Mouse (Mus musculus) fibroblast of lung, adult 2 months (primary cell): ENCODE results near the gene Rad51c.
"Not testable (repeated sequence)": the region's sequence is repeated elsewhere in the genome, so short reads cannot be mapped to it uniquely, and the experiment has no call there.

Source experiments
- DNase-seq: peaks from one replicate; pipeline ENCODE4 v3.0.0-alpha.2; 2011; ENCODE audit warnings: low read depth

Rad51c gene

GRCm38 (mm10) chr11:87432447-87432846, 27.7 kb upstream of the Rad51c start:
- no peak for DNase-seq

GRCm38 (mm10) chr11:87431813-87432212, 27.1 kb upstream of the Rad51c start:
- DNase-seq: not testable (repeated sequence)

- DNase-seq: no peak
These were observed 25.6 kb upstream of the Rad51c start for GRCm38 (mm10) chr11:87430374-87430773.

GRCm38 (mm10) chr11:87429363-87429762, 24.6 kb upstream of the Rad51c start:
- DNase-seq: no peak

GRCm38 (mm10) chr11:87428051-87428673, 23.4 kb upstream of the Rad51c start:
- no peak for DNase-seq

- no peak for DNase-seq
These were observed 22.7 kb upstream of the Rad51c start for GRCm38 (mm10) chr11:87427273-87428050.

GRCm38 (mm10) chr11:87426450-87427250, 21.9 kb upstream of the Rad51c start:
- DNase-seq: not testable (repeated sequence)

- DNase-seq: no peak
These were observed 21.3 kb upstream of the Rad51c start for GRCm38 (mm10) chr11:87426121-87426449.

- no peak for DNase-seq
These were observed 19.0 kb upstream of the Rad51c start for GRCm38 (mm10) chr11:87423551-87424325.

- DNase-seq: peak; percentile 91
These were observed 18.0 kb upstream of the Rad51c start for GRCm38 (mm10) chr11:87422511-87423340.

GRCm38 (mm10) chr11:87421760-87422201, 17.0 kb upstream of the Rad51c start:
- no peak for DNase-seq

GRCm38 (mm10) chr11:87420861-87421260, 16.1 kb upstream of the Rad51c start:
- no peak for DNase-seq

GRCm38 (mm10) chr11:87416120-87416519, 11.4 kb upstream of the Rad51c start:
- no peak for DNase-seq

- DNase-seq: not testable (repeated sequence)
These were observed 8.7 kb upstream of the Rad51c start for GRCm38 (mm10) chr11:87413412-87413811.

- peak; percentile 91 for DNase-seq
These were observed 472 bp downstream of the Rad51c start for GRCm38 (mm10) chr11:87404111-87404853.

GRCm38 (mm10) chr11:87398402-87398801, 6.4 kb downstream of the Rad51c start:
- DNase-seq: no peak

- peak; percentile 17 for DNase-seq
These were observed 10.9 kb downstream of the Rad51c start for GRCm38 (mm10) chr11:87393855-87394254.

GRCm38 (mm10) chr11:87385676-87386075, 19.1 kb downstream of the Rad51c start:
- no peak for DNase-seq

- DNase-seq: no peak
These were observed 20.2 kb downstream of the Rad51c start for GRCm38 (mm10) chr11:87384551-87384950.

- no peak for DNase-seq
These were observed 36.7 kb downstream of the Rad51c start for GRCm38 (mm10) chr11:87367865-87368580.
